Mouse (Mus musculus) lung, postnatal 0 days (tissue): ENCODE measurements around the gene Cdkn1b.

Source experiments
- CTCF ChIP-seq: IDR thresholded peaks from 2 replicates; pipeline ENCODE4 v1.5.1; 2016; ENCODE audit warnings: antibody characterized with exemption, mild to moderate bottlenecking
- EP300 ChIP-seq: IDR thresholded peaks from 2 replicates; pipeline ENCODE4 v1.6.1; 2016; ENCODE audit warnings: antibody characterized with exemption, mild to moderate bottlenecking, control low read depth

DNA sequence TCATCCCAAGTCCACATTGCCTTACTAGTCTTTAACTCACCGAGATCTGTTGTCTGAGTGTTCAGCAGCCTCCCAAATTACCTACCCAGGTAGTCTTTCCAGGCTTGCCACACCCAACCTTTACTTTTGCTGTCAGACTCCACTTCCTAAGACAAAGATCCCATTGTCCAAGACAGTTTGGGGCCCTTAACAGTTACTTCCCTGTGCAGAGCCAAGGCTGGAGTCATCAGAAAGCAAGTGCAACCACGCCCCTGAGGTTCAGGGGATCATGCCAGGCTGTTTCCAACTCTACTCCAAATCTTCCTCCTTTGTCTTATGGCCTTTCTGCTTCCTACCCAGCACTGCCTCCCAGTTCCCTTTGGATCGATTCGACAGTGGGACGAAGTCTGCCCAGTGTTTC lies 5.7 kb upstream of the Cdkn1b start:
- TF ChIP-seq CTCF (no peak), EP300 (no peak)
